Mouse (Mus musculus) layer of hippocampus, postnatal 25 days (tissue): ENCODE data around the gene Tbx21. TPM values are rescaled to one million over a fixed set of nuclear protein-coding genes. Genes with fewer than 3 reads are reported as not detected.

Experiments
- DNase-seq, 2 experiments: peaks; one replicate each; pipeline ENCODE4 v3.0.0; 2022; ENCODE audit warnings: mixed read lengths in 2 of 2, low spot score in 1 of 2; ENCODE audit errors: extremely low spot score in 1 of 2
- total RNA-seq, 2 experiments: library from RNA; stranded (reverse); gene quantifications; 2 replicates each; pipeline ENCODE4 v1.2.3; 2021

Gene Tbx21
- total RNA-seq = under 1 TPM in 1 of 2 experiments, not detected in 1; 0.10 TPM

DNA sequence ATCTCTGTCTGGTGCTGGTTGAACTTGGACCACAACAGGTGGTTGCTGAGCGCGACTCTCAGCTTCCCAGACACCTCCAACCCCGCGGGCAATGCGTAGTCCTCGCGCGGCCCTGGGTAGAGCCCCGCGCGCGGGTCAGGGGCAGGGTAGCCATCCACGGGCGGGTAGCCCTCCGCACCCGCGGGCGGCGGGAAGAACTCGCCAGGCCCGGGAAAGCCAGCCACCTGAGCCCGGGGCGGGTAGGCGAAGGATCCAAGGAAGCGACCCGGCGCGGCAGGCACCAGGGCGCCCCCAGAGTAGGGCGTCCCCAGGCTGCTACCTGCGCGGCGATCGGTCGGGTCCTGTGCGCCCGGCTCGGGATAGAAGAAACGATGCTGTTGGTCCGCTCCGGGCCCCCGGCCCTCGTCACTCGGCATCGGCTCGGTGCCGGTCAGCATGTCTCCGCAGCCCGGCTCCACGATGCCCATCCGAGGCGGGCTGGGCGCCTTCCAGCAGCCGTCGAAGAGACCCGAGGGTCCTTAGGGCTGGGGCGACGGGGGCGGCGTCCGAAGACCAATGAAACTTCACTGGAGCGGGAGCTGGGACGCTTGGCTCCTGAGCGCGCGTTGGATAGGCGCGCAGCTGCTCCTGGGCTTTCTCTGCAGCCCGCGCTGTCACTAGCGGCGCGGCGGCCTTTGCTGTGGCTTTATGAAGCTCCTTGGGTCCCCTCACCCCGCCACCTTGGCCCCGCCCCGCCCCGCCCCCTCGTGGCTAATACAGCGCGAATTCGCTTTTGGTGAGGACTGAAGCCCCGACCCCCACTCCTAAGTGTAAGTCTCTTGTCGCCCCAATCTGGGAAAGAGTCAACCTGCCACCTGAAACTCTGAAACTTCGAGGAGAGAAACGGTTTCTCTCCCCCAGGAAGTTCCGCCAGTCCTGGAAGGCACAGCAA, at the start of gene Tbx21:
Gene Tbx21 (minus strand): TSS at position 661 of the 931 bp plus-strand sequence.
- DNase-seq = no peak

DNA sequence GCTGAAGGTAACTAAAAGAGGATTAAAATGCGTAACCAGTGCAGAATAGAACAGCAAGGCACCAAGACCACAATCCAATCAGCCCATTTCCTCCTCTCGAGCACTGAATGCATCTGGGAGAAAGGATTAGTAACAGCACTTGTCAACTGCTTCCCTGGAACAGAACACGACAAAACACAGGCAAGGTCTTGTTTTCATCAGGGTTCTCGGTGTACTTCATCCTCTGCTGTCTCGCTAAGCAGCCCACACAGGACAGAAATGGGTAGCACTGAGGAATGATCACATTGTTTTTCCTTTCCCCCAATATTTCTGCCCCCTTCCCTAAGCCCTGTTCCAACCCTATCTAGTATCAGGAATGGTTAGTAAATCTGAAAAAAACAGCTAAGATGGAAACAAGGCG, 45.2 kb upstream of the Tbx21 start:
- DNase-seq = no peak

DNA sequence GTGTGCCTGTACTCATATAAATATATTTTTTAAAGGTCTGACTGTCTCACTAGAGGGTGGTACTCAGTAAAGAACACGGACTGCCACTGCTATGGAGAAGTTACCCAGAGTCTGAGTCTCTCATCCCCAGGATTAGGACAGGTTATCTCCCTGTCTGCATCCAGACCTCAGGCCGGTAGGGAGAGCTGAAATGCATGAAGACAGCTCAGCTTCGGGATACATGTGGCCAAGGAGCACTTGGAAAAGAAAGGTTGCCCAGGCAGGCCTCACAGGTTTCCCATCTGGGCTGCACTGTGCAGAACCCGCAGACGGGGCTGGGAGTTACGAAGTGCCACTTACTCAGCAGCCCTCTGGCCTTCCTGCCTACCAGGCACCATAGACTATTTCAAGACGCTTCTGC, 41.9 kb upstream of the Tbx21 start:
- DNase-seq = no peak

GRCm38 (mm10) chr11:97152662-97153287, 37.6 kb upstream of the Tbx21 start:
- DNase-seq = no peak

GRCm38 (mm10) chr11:97152023-97152426, 36.9 kb upstream of the Tbx21 start:
- no peak for DNase-seq

DNA sequence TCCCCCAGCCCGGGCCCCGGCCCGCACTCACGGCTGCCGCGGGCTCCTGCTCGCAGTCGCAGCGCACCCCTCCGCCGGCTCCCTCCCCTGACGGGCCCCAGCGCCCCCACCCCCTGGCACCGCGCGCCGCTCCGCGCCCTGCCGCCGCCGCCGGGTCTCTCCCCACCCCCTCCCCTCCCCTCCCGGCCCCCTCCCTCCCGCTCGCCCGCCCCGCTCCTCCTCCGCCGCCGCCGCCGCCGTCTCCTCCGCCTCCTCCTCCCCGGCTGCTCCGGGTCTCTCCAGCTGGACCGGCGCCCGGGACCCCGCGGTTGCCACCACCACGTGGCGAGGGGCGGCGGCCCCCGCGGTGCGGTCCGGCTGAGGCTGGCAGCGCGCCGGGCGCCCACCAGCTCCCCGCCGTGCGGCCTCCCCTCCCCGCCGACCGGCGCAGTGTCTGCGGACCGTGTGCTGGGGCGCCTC, 36.2 kb upstream of the Tbx21 start, which contains the start of gene Tbkbp1:
Gene Tbkbp1 (minus strand): TSS at position 153 of the 459 bp plus-strand sequence.
- peak; percentile 58 to 66 for DNase-seq

DNA sequence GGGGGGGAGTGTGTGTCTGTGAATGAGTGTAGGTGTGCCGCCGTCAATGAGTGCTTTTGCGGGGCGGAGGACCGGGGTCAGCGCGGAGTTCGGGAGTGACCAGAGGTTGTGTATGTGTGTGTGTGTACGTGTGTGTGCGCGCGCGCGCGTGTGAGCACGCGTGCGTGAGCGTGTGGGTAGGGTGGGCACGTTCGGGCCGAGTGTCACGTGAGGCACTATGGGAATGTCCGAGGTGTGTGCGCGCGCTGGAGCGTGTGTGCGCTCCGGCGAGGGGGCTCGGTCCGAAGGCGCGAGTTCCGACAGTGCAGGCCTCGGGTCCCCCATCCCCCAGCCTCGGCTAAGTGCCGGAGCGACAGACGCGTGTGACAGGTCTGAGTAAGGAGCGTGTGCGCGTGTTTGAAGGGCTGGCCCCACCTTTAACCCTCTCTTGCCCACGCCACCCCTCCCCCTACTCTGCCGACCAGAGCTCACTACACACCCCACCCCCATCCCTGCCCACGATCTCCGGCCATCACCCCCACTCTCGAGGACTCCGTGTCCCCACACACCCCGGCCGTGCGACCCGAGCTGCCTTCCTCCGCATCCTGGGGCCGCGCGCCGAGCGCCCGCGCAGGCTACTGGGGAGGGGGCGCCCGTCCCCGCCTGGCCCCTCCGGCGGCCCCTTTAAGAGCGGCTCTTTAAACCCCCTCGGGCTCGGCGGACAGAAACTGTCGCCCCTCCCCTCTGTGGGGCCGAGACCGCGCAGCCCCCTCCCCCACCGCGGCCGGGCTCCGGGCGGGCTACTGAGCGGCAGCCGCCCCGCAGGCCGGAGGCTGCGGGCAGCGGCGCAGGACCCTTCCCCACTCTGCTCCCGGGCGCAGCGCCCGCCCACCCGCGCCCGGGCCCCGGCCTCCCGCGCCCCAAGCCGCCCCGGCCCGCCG, 35.5 kb upstream of the Tbx21 start:
- peak; percentile 53 to 55 for DNase-seq

DNA sequence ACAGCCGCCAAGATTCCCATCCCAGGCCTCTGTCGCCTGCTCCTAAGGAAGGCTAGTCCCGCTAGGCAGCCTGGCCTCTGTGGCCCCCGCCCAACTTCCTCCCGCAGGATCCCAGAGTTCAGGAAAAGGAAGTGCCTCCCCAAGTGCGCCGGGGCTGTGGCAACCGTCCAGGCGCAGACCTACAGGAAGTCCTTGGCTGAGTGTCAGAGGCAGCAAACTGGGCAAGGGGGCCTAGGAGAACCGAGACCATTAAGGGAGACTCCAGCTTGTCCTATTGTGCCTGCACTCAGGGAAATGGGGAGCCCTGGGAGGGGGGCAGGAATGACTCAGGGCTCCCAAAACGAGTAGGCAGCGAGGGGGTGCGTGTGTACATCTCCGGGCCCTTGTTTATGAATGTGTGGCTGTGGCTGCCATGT, 34.9 kb upstream of the Tbx21 start:
- DNase-seq = peak; percentile 41 to 51

- no peak for DNase-seq
These were observed 33.9 kb upstream of the Tbx21 start for GRCm38 (mm10) chr11:97149026-97149425.

GRCm38 (mm10) chr11:97148591-97148990, 33.5 kb upstream of the Tbx21 start:
- DNase-seq = no peak

DNA sequence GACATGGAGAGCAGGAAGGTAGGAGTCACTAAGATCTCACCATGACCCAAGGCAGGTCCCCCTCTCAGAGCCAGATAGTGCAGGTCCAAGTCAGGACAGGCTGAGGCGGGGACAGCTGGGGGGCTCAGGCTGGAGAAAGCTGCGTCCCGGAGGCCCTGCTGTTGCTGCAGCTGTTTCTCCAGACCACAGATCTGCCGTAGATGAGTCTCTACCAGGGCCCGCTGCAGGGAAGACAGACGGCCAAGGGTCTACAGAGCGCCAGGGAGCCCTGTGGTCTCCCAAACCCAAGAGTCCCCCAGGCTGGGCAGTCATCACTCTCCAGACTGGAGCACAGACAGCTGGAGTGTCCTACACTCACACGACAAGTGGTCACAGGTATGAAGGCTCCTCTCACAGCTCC, 32.2 kb upstream of the Tbx21 start:
- no peak for DNase-seq

DNA sequence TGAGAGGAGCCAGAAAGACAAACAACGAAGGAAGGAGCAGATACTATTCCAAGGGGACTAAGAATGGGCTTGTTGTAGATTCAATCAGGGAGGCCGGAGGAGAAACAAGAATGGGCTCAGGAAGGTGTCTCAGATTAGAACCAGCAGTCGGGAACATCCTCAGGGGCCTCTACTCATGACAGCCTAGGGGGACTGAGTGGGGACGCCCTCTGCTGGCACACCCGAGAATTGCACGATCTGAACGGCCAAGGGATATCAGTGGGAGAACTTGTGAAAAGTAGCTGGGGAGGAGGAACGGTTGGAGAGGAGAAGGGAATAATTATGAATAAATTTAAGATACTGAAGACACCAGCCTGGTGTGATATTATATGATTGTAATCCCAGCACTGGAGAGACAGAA, 31.6 kb upstream of the Tbx21 start:
- DNase-seq = peak; percentile 76 to 92

GRCm38 (mm10) chr11:97145951-97146350, 30.8 kb upstream of the Tbx21 start:
- DNase-seq = no peak

DNA sequence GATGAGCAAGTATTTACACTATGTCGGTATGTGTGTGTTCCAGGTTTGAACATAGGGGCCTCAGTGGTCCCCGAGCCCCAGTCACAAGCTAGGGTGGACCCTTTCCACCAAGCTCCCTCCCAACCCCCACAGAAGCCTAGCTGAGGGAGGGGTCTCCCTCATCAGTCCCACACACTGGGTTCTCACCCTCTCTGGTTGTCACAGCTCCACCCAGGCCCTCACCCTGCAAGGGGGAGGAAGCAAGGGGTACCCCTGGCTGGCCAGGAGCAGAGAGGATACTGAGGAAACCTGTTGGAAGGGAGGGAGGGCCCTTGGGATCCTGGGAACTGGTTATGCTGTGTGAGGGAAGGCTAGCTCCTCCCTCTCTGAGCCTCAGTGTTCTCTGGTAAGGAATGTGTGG, 30.2 kb upstream of the Tbx21 start:
- DNase-seq = no peak

- no peak for DNase-seq
These were observed 28.2 kb upstream of the Tbx21 start for GRCm38 (mm10) chr11:97143196-97143900.

GRCm38 (mm10) chr11:97142159-97142608, 27.1 kb upstream of the Tbx21 start:
- DNase-seq = no peak

GRCm38 (mm10) chr11:97140811-97141210, 25.7 kb upstream of the Tbx21 start:
- DNase-seq = no peak

DNA sequence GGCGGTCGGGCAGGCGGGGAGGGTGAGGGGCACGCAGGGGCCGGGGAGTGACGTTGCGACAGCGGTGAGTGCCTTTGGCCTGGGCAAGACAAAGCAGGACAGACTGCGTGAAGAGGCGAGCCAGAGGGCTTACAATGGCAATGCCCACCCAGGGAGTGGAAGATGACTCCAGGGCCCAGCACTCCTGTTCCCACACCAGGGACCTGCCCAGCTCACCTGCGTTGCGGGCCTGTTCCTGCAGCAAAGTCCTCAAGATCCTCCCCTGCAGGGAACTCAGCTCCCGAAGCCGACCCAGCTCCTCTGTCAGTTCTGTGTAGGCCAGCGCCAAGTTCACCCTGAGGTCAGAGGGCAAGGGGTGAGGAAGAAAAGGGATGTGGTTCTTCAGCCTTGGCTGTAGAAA, 24.1 kb upstream of the Tbx21 start:
- no peak for DNase-seq

DNA sequence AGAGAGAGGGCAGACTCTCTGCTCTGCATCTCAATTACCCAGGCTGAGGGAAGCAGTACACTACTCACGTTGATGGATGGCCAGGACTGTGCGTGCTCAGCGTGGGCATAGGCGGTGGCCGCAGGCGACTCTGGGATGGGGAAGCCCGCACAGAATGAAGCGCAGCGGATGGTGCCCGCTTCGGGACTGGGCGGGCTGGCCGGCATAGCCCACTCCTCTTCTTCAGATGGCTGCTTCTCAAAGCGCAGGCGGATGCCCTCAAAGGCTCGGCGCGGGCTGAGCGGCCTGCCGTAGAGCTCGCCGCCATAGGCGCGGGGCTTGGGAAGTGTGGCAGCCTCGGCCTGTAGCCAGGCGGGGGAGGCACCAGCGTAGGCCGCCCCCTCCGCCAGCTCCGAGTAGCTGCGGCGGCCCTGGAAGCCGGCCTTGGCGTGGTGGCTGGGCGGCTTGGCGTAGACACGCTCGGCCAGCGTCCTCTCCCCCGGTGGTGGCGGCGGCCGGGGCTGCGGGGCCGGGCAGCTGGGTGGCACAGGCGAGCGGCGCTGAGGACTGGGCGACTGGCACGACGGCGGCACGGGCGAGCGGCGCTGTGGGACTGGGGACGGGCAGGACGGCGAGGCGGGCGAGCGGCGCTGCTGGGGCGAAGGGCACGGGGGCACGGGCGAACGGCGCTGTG, 23.6 kb upstream of the Tbx21 start:
- no peak for DNase-seq
